Mouse (Mus musculus) ES-CJ7 (cell line): Measurements from ENCODE around the gene Gm47959.
"Not testable (repeated sequence)": the region's sequence is repeated elsewhere in the genome, so short reads cannot be mapped to it uniquely, and the experiment has no call there.

ENCODE experiments used
- DNase-seq: peaks from one replicate; pipeline ENCODE4 v3.0.0; 2011; ENCODE audit warnings: low read depth, low spot score

Gm47959 gene

DNA sequence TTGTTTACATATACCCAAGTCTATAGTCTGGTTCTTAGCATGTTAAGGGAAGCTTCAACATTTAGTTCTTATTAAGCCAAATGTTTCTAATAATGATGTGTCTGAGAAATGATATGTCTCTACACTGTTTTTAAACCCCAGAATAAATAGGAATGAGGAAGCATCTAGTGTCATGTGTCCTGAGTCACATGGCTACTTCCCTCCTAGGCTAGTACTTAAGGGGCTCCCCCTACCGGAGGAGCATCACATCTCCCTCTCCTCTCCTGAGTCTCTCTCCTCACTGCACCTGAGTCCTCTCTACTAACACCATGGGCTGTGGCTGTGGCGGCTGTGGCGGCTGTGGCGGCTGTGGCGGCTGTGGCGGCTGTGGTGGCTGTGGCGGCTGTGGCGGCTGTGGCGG, at the start of gene Gm47959:
Gene Gm47959, plus strand, starts transcription at position 243 of the 400 bp plus-strand sequence.
- peak; percentile 76 for DNase-seq

DNA sequence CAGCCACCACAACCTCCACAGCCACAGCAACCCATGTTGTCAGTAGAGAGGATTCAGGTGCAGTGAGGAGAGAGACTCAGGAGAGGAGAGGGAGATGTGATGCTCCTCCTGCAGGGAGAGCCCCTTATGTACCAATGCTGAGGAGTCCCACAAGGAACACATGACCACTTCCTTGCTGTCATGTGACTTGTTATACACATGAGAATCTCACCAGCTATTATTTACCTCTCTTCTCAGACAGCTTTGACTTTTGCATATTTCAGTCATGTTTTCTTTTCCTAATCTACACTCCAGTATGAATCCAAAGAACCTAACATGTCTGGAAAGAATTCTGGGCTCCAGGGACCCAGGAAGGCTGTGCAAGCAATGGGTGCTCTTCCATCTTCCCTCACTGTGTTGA, 44.4 kb upstream of the Gm47959 start, which contains the start of gene Gm7544:
Gene Gm7544, minus strand, starts transcription at position 101 of the 400 bp plus-strand sequence.
- DNase-seq, result not testable (repeated sequence)

DNA sequence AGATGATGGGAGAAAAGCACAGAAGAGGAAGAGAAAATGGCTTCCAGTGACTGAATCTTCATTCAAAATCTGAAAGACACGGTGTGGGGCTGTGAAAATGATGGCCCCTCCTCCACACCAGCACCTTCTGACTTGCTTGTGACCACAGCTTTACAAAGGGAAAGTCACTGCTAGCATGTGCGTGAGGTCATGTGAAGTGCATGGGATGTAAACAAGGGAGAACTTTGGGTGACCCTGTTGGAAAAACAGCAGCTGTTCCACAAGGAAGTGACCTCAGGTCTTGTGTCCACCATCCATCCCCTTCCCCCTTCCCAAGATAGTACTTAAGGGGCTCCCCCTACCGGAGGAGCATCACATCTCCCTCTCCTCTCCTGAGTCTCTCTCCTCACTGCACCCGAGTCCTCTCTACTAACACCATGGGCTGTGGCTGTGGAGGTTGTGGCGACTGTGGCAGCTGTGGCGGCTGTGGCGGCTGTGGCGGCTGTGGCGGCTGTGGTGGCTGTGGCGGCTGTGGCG, 40.4 kb upstream of the Gm47959 start, which contains the start of gene Gm47955:
Gene Gm47955, plus strand, starts transcription at position 417 of the 516 bp plus-strand sequence.
- DNase-seq, result peak; percentile 76

DNA sequence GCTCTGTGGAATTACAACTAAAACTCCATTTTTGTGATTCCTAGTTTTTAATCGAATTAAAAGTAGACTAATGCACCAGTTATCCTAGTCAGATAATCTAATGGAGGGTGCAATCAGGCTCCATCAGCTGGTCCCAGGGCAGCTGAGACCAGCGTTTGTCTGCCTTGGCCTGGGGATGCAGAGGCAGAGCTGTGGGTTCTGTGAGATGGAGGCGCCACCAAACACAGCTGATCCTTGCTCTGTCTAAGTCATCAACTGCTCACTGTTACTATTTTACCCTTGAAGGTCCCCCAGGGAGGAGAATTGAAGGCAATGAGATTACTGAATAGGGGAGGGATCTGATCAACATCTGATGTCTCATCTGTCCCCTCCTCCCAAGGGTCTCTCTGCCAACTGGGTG, 33.9 kb upstream of the Gm47959 start:
- DNase-seq, result no peak

DNA sequence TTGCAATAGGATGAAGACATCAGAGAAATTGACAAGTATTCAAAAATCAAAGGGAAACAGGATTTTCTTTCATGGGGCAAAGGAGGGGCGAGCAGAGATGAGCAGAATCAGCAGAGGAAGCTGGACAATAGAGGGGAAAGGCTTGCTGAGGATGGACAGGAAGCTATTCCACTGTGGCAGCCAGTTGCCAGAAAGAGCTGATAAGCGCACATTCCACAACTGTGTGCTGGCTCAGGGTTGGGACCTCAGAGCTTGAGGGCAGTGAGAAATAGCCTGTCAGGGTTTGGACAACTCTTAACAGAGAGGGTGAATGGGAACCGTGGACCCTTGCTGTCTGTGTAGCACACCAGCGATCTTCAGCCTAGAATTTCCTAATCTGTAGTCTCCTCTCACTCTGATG, 28.3 kb upstream of the Gm47959 start:
- DNase-seq, result no peak

DNA sequence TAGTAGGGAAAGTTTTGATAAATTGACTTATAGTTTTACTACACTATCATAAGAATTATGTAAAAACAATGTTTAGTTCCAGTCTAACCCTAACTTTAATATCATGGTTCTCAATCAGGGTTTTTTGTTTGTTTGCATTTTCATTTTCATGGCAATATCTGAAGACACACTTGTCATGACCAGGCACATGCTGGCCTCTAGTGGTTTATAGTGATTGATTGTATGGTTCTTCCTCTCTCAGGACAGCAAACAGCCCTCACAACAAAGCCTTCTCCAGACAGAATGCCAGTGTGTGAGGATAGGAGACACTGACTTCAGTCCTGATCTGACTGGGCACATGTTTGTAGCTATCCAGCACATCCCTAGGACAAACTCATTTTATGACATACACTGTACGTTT, 27.1 kb upstream of the Gm47959 start:
- no peak for DNase-seq

DNA sequence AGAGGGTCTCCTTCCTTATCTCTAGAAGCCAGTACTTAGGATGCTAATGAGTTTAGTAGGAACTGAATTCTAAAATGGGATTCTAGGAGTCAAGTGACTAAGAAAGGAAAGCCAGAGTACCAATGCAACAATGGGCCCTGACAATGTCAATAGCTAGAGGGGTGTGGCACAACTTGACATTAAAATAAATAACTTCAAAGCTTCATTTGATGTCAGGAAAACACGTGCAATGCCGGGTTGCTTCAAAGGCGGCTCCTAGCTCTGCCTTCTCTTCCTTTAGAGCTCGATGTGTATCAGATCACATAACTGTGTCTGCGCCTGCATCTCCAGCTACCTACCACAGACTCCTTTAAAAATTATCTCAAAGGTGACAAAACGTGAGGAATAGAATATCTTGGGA, 26.4 kb upstream of the Gm47959 start:
- DNase-seq, result no peak

DNA sequence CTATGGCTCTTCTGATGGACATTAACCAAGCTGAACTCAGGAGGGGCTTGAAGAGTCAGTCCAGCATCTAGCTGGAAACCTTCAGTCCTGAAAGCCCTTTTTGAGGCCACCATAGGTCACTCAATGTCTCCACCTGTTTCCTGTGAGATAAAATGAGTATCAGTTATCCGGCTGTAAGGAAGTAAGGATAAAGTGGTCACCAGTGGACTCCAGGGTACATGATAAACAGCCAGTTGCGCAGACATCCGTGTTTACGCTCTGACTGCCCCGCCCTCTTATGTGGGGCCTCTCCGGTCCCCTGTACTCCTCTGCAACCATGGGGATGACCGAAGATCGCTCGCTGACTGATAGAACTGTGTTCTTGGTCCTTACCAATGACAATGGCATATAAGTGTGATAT, 26.0 kb upstream of the Gm47959 start:
- DNase-seq, result no peak

DNA sequence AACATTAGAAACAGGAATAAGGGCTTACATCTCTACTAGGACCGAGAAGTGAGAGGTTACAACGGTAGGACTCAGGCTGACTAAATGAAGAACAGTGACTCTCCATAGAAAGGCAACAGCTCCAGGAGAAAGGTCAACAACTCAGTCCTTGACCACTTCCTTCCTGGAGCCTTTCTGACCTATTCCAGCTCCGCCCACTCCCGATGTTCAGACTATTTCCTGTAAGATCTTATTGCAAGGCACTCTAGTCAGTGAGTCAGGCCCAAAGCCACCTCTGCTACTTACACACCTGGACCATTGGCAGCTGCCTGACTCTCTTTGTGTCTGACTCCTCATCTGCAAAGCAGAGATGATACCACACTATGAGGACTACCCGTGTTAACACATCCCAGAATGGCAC, 24.6 kb upstream of the Gm47959 start:
- no peak for DNase-seq

DNA sequence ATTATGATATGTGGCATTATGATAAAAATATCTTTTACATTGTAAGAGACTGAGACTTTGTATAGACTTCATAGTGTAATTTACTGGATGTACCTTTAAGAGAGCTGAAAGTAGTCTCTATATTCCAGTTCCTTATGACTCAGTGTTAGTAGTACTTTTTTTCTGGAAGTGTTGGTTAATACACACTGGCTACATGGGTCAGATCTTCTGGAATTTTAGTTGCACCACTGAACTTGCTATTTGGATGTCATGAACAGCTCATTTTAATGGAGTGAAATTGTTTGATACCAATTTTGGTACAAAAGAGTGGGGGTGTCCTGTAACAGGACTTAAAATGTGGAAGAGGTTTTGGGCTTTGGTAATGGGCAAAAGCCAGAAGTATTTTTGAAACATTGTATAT, 22.5 kb upstream of the Gm47959 start:
- DNase-seq, result no peak

DNA sequence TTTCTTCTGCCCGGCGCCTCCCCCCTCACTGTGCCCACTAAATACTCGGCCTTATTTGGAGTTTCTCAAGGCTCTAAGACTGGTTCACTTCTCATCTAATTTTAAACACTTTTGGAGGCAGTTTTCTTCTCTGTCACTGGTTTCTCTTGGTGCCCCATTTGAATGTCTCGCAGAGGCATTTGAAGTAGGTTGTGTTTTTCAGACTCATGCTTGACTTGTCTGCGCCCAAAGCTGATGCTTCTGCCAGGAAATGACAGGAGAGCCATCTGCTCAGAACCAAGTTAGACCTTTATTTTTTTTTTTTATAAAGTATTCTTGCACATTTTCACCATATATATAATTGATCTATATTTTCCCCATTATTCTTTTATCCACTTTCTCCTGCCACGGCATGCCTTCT, 13.6 kb upstream of the Gm47959 start:
- DNase-seq, result no peak

DNA sequence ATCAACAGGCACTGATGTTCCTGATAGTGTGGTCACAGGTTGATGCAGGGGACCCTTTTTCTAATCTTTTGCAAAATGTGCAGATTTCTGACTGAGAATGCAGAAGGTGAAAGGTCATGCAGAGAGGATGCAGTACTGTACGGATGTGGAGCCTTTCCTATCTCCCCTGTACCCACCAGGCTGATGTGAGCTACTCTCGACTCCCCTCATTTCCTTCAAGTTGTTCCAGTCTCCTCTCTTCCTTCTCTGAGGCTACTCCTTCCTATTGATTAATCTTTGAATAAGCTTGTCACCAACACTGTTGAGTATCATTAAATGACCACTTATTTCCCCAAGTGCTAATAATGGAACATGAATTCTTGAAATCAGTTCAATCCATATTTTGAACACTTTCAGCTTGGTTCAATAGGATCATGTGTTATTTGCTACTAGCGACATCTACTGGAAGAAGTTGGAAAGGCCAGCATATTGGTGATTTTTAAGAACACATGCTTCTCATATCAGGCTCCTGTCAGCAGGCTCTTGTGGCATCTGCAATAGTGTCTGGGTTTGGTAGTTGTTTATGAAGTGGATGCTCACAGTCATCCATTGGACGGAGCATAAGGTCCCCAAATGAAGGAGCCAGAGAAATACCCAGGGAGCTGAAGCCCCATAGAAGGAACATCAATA, 12.7 kb upstream of the Gm47959 start:
- DNase-seq, result peak; percentile 73

DNA sequence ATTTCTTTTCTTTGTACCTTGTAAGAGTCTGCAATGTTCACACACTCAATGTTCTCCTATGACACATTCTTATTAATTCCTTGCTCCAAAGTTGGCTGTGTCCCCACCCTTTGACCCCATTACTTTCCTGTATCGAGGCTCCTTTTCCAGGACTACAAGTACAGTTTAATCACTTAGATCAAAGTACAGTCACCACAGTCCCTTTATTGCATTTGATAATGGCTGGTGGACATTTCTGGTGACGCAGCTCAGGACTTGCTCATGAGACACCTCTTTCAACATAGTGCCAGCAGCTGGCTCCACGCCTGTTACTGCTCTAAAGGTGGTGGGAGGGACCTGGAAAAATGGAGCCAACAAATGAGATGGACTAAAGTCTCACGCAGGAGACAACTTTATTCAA, 9.3 kb upstream of the Gm47959 start:
- no peak for DNase-seq

DNA sequence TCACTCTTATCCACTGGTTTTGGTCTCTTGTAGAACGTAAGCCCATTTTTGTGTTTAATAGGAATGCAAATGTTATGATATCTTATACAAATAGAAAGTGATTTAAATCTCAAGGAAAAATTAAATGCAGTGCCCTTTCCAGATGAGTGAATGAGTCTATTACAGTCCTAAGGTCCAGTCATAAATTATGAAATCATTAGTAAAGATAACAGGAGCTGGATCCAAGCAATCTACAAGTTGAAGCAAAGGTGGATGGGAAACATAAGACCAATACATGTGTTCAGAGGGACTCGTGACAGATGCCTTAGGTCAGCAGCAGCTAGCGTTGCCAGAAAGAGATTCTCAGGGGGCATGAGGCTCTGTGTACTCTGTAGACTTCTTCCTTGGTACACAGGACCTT, 8.8 kb upstream of the Gm47959 start:
- no peak for DNase-seq

DNA sequence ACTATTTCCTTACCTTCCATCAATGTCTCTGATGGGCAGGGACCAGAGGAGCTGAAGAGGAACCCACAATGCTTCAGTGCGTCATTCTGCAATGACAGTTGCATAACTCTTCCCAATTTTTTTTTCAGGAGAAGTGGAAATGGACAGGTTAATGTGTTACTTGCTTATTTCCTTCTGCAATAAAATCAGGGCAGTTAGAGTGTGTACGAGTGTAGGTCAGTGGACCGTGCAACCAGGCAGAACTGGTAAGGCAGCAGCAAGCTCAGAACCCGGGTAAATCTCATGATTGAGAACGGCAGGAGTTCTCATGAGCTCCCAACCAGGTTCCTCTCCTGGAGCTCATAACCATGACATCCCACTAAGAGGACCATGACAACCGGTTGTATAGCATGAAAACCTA, 8.3 kb upstream of the Gm47959 start:
- DNase-seq, result no peak

DNA sequence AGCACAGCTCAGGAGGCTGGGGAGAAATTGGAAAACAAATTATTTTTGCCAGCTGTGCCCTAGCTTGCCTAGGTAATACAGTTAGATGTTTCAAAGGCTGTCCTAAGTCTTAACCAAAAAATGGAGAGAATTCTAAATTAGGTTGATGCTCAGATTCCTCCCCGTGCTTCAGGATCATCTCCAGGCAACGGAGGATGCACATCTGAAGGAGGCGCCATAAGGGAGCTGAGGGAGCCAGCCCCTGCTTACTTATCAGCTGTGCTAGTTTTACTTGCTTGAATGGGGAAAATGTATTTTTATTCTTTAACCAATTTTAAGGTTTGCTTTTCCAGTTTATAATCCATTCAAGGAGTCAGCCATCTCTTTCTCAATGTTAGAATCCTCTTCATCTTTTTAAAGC, 6.4 kb upstream of the Gm47959 start:
- no peak for DNase-seq

DNA sequence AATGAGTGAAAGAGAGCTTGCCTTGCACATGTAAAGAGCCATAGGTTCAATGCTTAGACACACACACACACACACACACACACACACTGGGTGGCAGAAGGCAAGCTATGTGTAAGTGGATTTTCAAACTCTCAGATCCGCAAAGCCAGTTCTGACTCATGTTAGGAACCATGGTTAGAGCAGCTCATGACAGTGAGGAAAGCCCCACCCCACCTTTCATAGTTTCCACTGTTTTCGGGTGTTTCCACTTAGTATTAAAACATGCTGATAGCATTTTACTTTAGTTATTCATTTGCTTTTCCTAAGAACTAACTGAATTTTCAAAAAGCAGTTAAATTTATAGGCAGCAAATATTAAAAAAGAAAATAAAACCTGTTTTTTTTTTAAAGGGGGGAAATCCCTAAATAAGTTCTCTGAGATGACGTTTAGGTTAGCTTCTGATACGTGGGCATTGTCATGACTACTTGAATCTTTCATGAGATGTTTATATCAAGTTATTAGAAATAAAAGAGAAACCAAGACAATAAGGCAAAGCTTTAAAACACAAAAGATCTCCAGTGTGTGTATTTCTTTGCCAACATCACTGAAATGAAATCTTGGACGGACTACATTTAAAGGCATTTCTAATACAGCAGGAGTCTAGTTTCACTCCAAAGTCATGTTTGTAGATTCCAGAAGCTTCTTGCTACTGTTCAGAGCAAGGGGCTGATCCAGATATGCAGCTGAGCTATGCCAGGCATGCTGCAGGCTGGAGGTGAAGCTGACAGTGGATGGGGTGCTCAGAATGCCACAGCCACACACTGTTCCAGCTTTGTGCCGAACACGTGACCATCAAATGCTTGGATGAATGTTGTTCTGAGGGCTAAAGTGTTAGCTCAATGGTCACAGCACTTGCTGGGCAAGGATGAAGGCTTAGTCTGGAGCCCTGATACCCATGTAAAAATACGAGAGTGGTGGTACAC, 6.2 kb downstream of the Gm47959 start:
- DNase-seq, result no peak

DNA sequence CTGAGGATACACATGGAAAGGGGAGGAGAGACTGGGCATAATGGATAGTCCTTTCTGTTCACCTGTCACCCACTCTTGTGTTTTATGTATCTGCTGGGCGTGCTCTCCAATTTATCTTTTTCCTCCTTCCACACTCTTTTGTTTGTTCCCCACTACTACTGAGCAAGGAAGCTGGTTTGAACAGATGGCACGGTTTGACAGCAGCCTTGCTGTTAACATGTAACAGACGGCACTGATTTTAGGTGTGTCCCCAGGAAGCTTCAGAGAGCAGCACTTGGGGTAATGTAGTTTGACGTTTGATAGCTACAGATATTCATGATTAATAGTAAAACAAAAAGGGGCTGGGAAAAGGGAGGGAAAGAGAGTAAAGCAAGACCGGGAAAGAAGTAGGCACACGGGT, 7.1 kb downstream of the Gm47959 start:
- no peak for DNase-seq

DNA sequence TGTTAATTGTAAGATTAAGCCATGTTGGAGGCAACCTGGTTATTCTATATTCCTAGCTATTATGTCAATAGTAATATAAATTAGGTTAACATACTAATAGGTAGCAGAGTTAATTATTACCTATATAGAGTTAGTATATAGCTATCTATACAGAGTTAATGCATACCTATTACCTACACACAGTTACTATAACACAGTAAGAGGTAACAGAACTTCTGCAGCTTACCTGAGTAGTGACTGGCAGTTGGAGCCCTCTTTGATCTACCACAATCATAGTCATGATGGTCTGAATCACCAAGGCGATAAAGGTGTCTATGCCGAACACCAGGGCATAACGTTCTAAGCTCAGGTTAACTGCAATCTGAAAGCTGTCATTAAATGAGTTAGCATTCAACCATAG, 14.1 kb downstream of the Gm47959 start:
- no peak for DNase-seq

DNA sequence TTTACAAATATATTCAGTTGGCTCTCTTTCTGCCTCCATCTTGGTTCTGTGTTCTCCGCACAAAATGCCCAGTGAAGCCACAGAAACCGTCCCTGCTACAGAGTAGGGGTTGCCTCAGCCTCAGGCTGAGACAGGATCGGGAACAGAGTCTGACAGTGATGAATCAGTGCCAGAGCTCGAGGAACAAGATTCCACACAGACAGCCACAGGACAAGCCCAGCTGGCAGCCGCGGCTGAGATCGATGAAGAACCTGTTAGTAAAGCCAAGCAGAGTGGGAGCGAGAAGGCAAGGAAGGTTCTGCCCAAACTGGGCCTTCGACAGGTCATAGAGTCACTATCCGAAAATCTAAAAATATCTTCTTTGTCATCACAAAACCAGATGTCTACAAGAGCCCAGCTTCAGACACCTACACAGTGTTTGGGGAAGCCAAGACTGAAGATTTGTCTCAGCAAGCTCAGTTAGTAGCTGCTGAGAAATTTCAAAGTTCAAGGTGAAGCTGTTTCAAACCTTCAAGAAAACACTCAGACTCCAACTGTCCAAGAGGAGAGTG, 15.1 kb downstream of the Gm47959 start:
- no peak for DNase-seq

DNA sequence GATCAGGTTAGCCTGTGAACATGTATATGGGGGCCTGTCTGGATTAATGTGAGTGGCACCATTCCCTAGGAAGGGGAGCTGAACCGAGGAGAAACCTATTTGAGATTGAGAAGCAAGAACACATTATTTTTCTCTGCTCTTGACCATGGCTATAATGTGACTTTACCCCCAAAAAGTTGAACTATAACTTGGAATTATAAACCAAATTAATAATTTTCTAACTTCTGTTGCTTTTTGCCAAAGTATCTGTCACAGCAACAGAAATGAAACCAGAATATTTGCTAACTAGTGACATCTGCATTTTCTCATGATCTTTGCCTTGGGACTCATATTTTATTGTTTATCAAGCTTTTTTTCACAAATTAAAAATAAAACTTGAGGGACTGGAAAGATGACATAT, 16.2 kb downstream of the Gm47959 start:
- no peak for DNase-seq

DNA sequence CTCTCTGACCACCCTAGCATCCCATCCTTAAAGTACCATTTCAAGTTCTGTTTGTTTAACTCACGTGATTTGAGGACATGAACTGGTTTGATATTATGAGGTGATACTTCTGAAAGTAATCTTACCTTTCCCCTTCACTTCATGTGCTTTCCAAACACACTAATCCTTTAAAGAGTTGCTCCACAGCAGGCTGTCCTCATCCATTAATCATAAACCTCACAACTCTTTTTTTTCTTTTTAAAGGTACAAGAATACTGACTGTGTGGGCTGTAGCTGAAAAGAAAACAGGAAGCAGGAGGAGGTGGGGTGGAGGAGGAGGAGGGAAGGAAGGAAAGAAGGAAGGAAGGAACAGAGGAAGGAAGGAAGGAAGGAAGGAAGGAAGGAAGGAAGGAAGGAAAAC, 31.6 kb downstream of the Gm47959 start:
- DNase-seq, result no peak
